Mouse (Mus musculus) frontal cortex, adult (tissue): Measurements from ENCODE around the gene Catsper1.
"Not testable (repeated sequence)": the region's sequence is repeated elsewhere in the genome, so short reads cannot be mapped to it uniquely, and the experiment has no call there.

Source experiments
- ATAC-seq: cut with Nextera tagmentation; 2 replicates; pipeline ENCODE4 v1.9.2; 2017; ENCODE audit warnings: mild to moderate bottlenecking, moderate library complexity, mixed read lengths; ENCODE audit not compliant: low TSS enrichment

Catsper1 gene

GRCm38 (mm10) chr19:5335441-5335840, at the start of gene Catsper1:
Gene Catsper1 (plus strand): TSS chr19:5335741.
- ATAC-seq, result no peak

- peak; percentile 89 for ATAC-seq
These were observed 40.4 kb upstream of the Catsper1 start, which contains the start of gene Sf3b2 for GRCm38 (mm10) chr19:5294972-5295735. Gene Sf3b2 (minus strand): TSS chr19:5295455.

DNA sequence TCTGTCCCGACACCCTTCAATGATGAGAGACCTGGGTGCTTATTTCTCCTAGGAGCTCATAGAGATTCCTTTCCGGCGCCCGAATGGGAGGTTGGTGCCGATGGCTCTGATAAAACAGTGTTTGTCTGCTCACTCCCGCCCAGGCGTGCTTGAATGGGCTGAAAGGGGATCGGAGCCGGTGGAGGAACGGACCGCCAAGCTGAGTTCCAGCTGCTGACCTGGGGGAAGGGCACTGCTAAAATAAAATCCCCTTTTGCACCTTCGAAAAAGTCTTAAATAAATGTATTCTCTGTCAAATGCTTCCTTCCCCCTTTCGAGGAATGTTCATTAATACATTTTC, 39.8 kb upstream of the Catsper1 start:
- ATAC-seq, result peak; percentile 17

DNA sequence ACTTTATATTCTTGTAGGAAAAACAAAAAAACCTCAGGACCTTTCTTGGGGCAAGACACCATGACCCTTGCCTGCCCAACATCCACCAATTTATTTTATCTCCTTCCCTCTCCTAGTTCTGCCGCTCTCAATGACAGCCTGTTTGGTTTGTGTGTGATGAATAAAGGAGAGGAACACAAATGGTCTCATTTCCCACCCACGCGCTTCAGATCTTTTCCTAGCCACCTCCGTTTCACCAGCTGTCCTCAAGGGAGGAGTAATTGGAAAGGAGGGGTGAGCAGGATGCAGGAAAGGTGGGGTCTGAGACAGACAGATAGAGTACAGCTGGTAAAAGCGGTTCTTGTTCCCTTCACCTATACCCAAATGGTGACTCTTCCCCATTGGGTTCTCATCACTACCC, 38.9 kb upstream of the Catsper1 start:
- peak; percentile 41 for ATAC-seq

GRCm38 (mm10) chr19:5297903-5298800, 37.4 kb upstream of the Catsper1 start, which contains the start of gene Gal3st3:
Gene Gal3st3 (plus strand): TSS chr19:5298331.
- no peak for ATAC-seq

DNA sequence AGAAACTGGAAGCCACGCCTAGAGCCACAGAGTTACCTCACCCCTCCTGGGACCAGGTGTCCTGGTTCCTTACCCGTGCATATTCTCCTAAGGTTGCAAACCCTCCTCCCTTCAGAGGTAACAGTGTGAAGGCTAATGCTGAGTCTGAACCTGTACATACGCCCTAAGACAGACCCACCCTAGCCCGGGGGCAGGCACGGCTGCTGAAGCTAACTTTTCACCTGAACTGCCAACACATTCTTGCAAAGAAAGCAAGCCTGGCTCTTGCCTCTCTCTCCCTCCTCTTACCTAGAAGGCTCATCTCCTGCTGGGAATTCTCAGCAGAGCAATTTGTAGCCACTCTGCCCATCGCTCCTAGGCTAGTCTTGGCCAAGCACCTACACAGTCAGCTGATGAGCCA, 35.0 kb upstream of the Catsper1 start:
- no peak for ATAC-seq

- no peak for ATAC-seq
These were observed 33.1 kb upstream of the Catsper1 start for GRCm38 (mm10) chr19:5302455-5302854.

GRCm38 (mm10) chr19:5306279-5306678, 29.3 kb upstream of the Catsper1 start:
- ATAC-seq, result no peak

DNA sequence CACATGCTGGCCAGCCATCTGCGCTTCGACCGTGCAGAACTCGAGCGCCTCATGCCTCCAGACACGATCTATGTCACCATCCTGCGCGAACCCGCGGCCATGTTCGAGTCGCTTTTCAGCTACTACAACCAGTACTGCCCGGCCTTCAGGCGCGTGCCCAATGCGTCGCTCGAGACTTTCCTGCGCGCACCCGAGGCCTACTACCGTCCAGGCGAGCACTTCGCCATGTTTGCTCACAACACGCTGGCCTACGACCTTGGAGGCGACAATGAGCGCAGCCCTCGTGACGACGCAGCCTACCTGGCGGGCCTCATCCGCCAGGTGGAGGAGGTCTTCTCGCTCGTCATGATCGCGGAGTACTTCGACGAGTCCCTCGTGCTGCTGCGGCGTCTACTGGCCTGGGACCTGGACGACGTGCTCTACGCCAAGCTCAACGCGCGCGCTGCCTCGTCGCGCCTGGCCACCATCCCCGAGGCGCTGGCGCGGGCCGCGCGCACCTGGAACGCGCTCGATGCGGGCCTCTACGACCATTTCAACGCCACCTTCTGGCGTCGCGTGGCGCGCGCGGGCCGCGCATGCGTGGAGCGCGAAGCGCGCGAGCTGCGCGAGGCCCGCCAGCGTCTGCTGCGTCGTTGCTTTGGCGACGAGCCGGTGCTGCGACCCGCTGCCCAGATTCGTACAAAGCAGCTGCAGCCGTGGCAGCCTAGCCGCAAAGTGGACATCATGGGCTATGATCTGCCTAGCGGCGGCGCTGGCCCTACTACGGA, 28.4 kb upstream of the Catsper1 start:
- ATAC-seq, result no peak

- ATAC-seq, result no peak
These were observed 26.5 kb upstream of the Catsper1 start for GRCm38 (mm10) chr19:5309025-5309424.

DNA sequence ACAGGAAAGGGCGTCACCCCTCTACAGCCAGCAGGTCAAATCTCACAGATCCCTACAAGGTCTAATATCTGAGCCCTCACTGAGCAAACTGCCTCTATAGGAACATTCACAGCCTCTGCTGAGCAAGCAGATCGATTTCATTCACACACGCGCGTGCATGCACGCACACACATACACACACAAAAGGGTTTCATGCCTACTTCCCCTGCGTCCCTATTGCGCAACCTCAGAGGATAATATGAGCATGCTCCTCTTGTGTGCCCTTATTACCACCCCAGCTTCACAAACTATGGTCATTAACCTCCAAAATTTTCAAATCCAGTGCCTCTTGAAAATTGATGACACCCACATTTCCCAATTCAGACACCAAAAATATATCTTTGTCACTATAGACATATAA, 22.4 kb upstream of the Catsper1 start:
- ATAC-seq, result no peak

GRCm38 (mm10) chr19:5323801-5324200, 11.7 kb upstream of the Catsper1 start:
- ATAC-seq, result no peak

DNA sequence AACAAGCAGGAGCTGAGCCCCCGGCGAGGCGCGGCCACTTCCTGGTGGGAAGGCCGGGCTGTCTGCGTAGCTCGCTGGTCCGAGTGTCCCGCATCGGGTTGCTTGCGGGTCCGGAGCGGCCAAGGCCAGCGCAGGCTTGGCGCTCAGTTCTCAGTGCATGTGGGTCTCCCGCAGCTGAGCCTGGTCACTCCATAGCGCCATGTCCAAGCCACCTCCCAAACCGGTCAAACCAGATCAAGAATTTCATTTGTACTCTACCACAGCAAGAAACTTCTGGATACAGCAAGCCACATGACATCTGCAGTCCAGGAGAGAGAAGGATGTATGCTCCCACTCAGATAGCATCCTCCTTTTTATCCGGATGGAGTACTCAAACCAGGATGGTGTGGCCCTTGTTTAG, 7.6 kb upstream of the Catsper1 start:
- no peak for ATAC-seq

GRCm38 (mm10) chr19:5334741-5335140, 800 bp upstream of the Catsper1 start:
- ATAC-seq, result no peak

- ATAC-seq, result peak; percentile 70; the same call in 1 of the 2 replicates
These were observed 2.4 kb downstream of the Catsper1 start for GRCm38 (mm10) chr19:5337975-5338374.

- no peak for ATAC-seq
These were observed 5.8 kb downstream of the Catsper1 start for GRCm38 (mm10) chr19:5341360-5341759.

GRCm38 (mm10) chr19:5345297-5346131, 10.0 kb downstream of the Catsper1 start:
- ATAC-seq, result no peak

DNA sequence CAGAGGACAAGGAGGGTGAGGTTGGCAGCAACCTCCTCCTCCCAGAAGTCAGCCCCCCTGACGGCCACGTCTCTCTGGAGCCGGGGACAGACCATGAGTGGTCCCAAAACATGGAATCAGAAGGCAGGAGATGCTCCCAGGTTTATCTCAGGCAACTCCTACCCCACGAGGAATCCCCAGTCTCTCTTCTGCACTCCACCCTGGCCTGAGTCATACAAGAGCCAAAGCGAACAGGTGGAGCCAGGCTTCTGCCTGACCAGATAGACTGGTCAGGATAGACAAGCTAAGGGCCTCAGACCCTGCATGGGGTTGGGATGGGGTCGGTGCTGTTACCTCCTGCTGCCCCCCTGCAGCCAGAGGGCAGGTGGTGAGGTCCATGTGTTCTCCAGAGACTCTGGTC, 12.5 kb downstream of the Catsper1 start:
- ATAC-seq, result no peak

GRCm38 (mm10) chr19:5348526-5349501, 13.3 kb downstream of the Catsper1 start:
- ATAC-seq, result peak; percentile 73; the same call in 1 of the 2 replicates

- ATAC-seq, result not testable (repeated sequence)
These were observed 13.9 kb downstream of the Catsper1 start, which contains the start of gene Cst6 for GRCm38 (mm10) chr19:5349502-5349873. Gene Cst6 (minus strand): TSS chr19:5349574.
